Mouse (Mus musculus) brain, embryonic 18.5 days (tissue): ENCODE measurements around the gene Atxn7.
"Not testable (repeated sequence)": the region's sequence is repeated elsewhere in the genome, so short reads cannot be mapped to it uniquely, and the experiment has no call there.

ENCODE experiments used
- DNase-seq: peaks from one replicate; pipeline ENCODE4 v3.0.0-alpha.2; 2012; ENCODE audit warnings: low read depth, low spot score

The Atxn7 gene

GRCm38 (mm10) chr14:13982174-13982573 lies 20.9 kb downstream of the Atxn7 start:
- no peak for DNase-seq

GRCm38 (mm10) chr14:13988397-13988796 lies 27.2 kb downstream of the Atxn7 start:
- DNase-seq, result no peak

- no peak for DNase-seq
Measured at GRCm38 (mm10) chr14:13990741-13991140, 29.5 kb downstream of the Atxn7 start.

GRCm38 (mm10) chr14:13995206-13996097 lies 34.2 kb downstream of the Atxn7 start:
- DNase-seq, result no peak

- DNase-seq, result no peak
Measured at GRCm38 (mm10) chr14:14002771-14003170, 41.5 kb downstream of the Atxn7 start.

- DNase-seq, result no peak
Measured at GRCm38 (mm10) chr14:14009712-14010111, 48.5 kb downstream of the Atxn7 start.

GRCm38 (mm10) chr14:14012383-14013251 lies 51.4 kb downstream of the Atxn7 start:
- peak; percentile 71 for DNase-seq

GRCm38 (mm10) chr14:14013252-14013711 lies 52.0 kb downstream of the Atxn7 start:
- DNase-seq, result no peak

GRCm38 (mm10) chr14:14014636-14015375 lies 53.6 kb downstream of the Atxn7 start:
- DNase-seq, result no peak

GRCm38 (mm10) chr14:14019155-14019894 lies 58.1 kb downstream of the Atxn7 start:
- no peak for DNase-seq

GRCm38 (mm10) chr14:14021244-14021643 lies 60.0 kb downstream of the Atxn7 start:
- DNase-seq, result no peak

GRCm38 (mm10) chr14:14025870-14026269 lies 64.6 kb downstream of the Atxn7 start:
- DNase-seq, result no peak

- DNase-seq, result no peak
Measured at GRCm38 (mm10) chr14:14030621-14031020, 69.4 kb downstream of the Atxn7 start.

GRCm38 (mm10) chr14:14032842-14033241 lies 71.6 kb downstream of the Atxn7 start:
- DNase-seq, result no peak

GRCm38 (mm10) chr14:14036352-14036751 lies 75.1 kb downstream of the Atxn7 start:
- DNase-seq, result no peak

GRCm38 (mm10) chr14:14038233-14038632 lies 77.0 kb downstream of the Atxn7 start:
- DNase-seq, result no peak

- DNase-seq, result no peak
Measured at GRCm38 (mm10) chr14:14042336-14042735, 81.1 kb downstream of the Atxn7 start.

GRCm38 (mm10) chr14:14054386-14054785 lies 93.1 kb downstream of the Atxn7 start:
- no peak for DNase-seq

GRCm38 (mm10) chr14:14059606-14060005 lies 98.4 kb downstream of the Atxn7 start:
- not testable (repeated sequence) for DNase-seq

- no peak for DNase-seq
Measured at GRCm38 (mm10) chr14:14062531-14063245, 101.4 kb downstream of the Atxn7 start.
